Mouse (Mus musculus) ES-E14 (cell line): ENCODE measurements at regions not wholly inside any gene's neighbourhood (a gene's known extent, or its start where the extent isn't known, plus 50 kb on each side); places are given as distances from the start of the nearest gene placed in this dataset.
"Not testable (repeated sequence)": the region's sequence is repeated elsewhere in the genome, so short reads cannot be mapped to it uniquely, and the experiment has no call there.

ENCODE experiments used
- DNase-seq: peaks from one replicate; pipeline ENCODE4 v3.0.0-alpha.2; 2013; ENCODE audit warnings: low read depth, low spot score
- H3K27ac ChIP-seq: 2 replicates; pipeline ENCODE4 v1.5.1; 2012; ENCODE audit warnings: low read depth, mild to moderate bottlenecking, low read length, moderate library complexity, mixed read lengths; ENCODE audit not compliant: poor library complexity, insufficient read depth, severe bottlenecking
- H3K36me3 ChIP-seq: 2 replicates; pipeline ENCODE4 v1.6.1; 2012; ENCODE audit warnings: mild to moderate bottlenecking, low read length, moderate library complexity, mixed read lengths; ENCODE audit not compliant: control insufficient read depth, poor library complexity, insufficient read depth, severe bottlenecking
- H3K4me1 ChIP-seq, 2 experiments: fragments of 150-350 bp in 1 of 2; sonication (generic) in 1 of 2; 2 replicates each; pipeline ENCODE4 v1.6.1; 2012; ENCODE audit warnings: low read length in 2 of 2, mild to moderate bottlenecking in 1 of 2, mixed read lengths in 1 of 2; ENCODE audit not compliant: control insufficient read depth in 2 of 2, insufficient read depth in 2 of 2, poor library complexity in 1 of 2
- H3K4me3 ChIP-seq, 2 experiments: fragments of 150-350 bp in 1 of 2; sonication (generic) in 1 of 2; 2 replicates each; pipeline ENCODE4 v1.5.1; 2012; ENCODE audit warnings: low read length in 2 of 2, low read depth in 1 of 2, mild to moderate bottlenecking in 1 of 2, mixed read lengths in 1 of 2; ENCODE audit not compliant: insufficient read depth in 1 of 2, poor library complexity in 1 of 2, severe bottlenecking in 1 of 2
- H3K9ac ChIP-seq: 2 replicates; pipeline ENCODE4 v1.6.1; 2012; ENCODE audit warnings: low read depth, mild to moderate bottlenecking, low read length, mixed read lengths; ENCODE audit not compliant: poor library complexity, insufficient read depth, severe bottlenecking
- H3K9me3 ChIP-seq: fragments of 150-350 bp; sonication (generic); 2 replicates; pipeline ENCODE4 v1.6.1; 2012; ENCODE audit warnings: low read depth, mild to moderate bottlenecking, low read length; ENCODE audit not compliant: control insufficient read depth, insufficient read depth
- CHD2 ChIP-seq: IDR thresholded peaks from 2 replicates; pipeline ENCODE4 v1.6.1; 2014; ENCODE audit warnings: mild to moderate bottlenecking, low read depth, low read length, inconsistent platforms
- HCFC1 ChIP-seq: IDR thresholded peaks from 2 replicates; pipeline ENCODE4 v1.6.1; 2012; ENCODE audit warnings: low read length, inconsistent platforms, borderline replicate concordance; ENCODE audit not compliant: insufficient read depth
- MAFK ChIP-seq: IDR thresholded peaks from 2 replicates; pipeline ENCODE4 v1.6.1; 2014; ENCODE audit warnings: mild to moderate bottlenecking, low read depth, low read length, inconsistent platforms; ENCODE audit not compliant: insufficient read depth
- ZC3H11A ChIP-seq: IDR thresholded peaks from 2 replicates; pipeline ENCODE4 v1.6.1; 2012; ENCODE audit warnings: low read depth, mild to moderate bottlenecking, inconsistent platforms, low read length, borderline replicate concordance
- ZNF384 ChIP-seq: IDR thresholded peaks from 2 replicates; pipeline ENCODE4 v1.6.1; 2012; ENCODE audit warnings: low read depth, low read length, inconsistent platforms
- in situ Hi-C, 2 experiments: fragments of 600-800 bp; cut with MboI; formaldehyde crosslinking; loops; one replicate each; pipeline ENCODE4 v1.15.1; 2025; ENCODE audit warnings: low sequenced_read_pairs in 2 of 2, inconsistent platforms in 1 of 2; ENCODE audit not compliant: unreplicated experiment in 2 of 2

DNA sequence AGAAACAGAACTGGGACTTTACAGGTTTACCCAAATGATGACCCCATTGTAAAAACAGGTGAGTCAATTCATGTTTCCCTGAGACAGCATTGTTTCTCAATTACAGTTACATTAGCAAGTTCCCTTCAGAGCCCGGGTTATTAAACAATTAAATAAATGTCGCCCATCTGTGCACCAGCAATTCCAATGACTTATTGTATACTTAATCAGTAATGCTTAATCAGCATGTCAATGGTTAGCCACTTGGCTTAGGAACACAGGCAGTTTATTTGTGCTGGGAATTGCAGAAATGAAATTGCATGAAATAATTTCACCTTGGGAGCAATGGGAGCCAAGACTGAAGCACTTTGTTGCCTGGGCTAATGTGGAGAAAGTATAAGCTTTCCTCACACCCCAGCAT lies 364.3 kb downstream of the Kif2b start:
- H3K9me3 ChIP-seq: no peaks in the 10 kb centered on the region
- H3K9ac ChIP-seq: no peak overlapping the region
- H3K27ac ChIP-seq: no peak overlapping the region
- no peaks in the 10 kb centered on the region for H3K36me3 ChIP-seq
- no peaks in the 10 kb centered on the region for H3K4me1 ChIP-seq
- no peak for DNase-seq
- no peak overlapping the region for H3K4me3 ChIP-seq
- in situ Hi-C loops: no loop called here
- TF ChIP-seq MAFK (no peak), ZC3H11A (no peak), HCFC1 (no peak), ZNF384 (no peak), CHD2 (no peak)

DNA sequence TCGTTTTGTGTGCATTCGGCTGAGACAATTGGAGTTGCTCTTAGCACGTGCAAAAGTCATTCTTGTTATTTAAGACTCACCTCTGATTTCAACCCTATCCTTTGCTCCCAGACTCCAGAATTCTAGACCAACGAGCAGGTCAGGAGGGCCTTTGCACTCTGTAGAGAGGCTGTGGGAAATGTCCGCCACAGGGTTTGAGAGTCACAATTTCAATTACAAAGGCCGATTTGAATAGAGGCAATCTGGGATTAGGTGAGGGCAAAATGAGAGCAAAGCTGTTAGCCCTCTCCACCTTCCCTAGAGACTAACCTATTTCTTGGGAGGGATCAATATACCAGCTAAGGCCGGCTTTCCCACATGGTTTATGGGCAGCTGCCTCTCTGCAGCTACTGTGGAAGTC lies 370.9 kb downstream of the Kif2b start:
- Histone ChIP-seq H3K4me1 (no peaks in the 10 kb centered on the region), H3K4me3 (no peak overlapping the region), H3K27ac (no peak overlapping the region), H3K36me3 (no peaks in the 10 kb centered on the region), H3K9me3 (no peaks in the 10 kb centered on the region), H3K9ac (no peak overlapping the region)
- in situ Hi-C loops: no loop called here
- DNase-seq: peak; percentile 40
- TF ChIP-seq HCFC1 (no peak), MAFK (no peak), ZNF384 (no peak), CHD2 (no peak), ZC3H11A (no peak)

- in situ Hi-C loops: no loop called here
- TF ChIP-seq HCFC1 (no peak), ZNF384 (no peak), CHD2 (no peak)
Observed at GRCm38 (mm10) chr11:91204416-91204815, 372.9 kb downstream of the Kif2b start.

GRCm38 (mm10) chr11:91196841-91197240 lies 380.5 kb downstream of the Kif2b start:
- no peak for TF ChIP-seq ZNF384
- no peak for TF ChIP-seq MAFK
- no peak for TF ChIP-seq CHD2
- no peak for TF ChIP-seq ZC3H11A
- TF ChIP-seq HCFC1: no peak
- H3K9ac ChIP-seq: no peak overlapping the region
- H3K4me1 ChIP-seq: peaks cover 0 to 3% of the 10 kb centered on the region in 2 experiments; a peak in 1 of 4 replicates
- no peaks in the 10 kb centered on the region for H3K9me3 ChIP-seq
- H3K36me3 ChIP-seq: no peaks in the 10 kb centered on the region
- in situ Hi-C loops: no loop called here
- H3K4me3 ChIP-seq: no peak overlapping the region
- no peak overlapping the region for H3K27ac ChIP-seq
- peak; percentile 25 for DNase-seq

More at GRCm38 (mm10) chr11:91204416-91204815, 372.9 kb downstream of the Kif2b start:
- Histone ChIP-seq H3K27ac (no peak overlapping the region), H3K36me3 (no peaks in the 10 kb centered on the region), H3K4me3 (no peak overlapping the region), H3K9me3 (no peaks in the 10 kb centered on the region), H3K4me1 (no peaks in the 10 kb centered on the region), H3K9ac (no peak overlapping the region)
- no peak for DNase-seq

DNA sequence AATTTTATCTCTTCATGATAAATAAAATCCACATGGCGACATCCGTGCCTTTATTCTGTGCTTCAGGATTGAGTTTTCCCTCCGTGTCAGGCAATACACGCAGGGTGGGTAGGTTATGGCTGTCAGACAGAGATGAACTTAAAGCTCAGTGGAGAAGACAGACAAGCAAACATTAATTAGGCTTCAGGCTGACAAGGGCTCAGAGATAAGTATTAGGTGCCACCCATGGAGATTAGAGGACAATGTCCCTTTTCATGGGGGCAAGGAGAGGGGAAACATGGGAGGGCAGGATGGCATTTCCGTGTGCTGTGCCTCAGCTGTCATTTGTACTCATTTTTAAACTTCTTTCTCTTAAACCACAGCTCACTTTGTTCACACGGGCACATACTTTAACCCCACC lies 381.0 kb downstream of the Kif2b start:
- in situ Hi-C loops: no loop called here
- TF ChIP-seq CHD2 (no peak), ZC3H11A (no peak), MAFK (no peak), ZNF384 (no peak), HCFC1 (no peak)
- H3K9ac ChIP-seq: no peak overlapping the region
- no peaks in the 10 kb centered on the region for H3K9me3 ChIP-seq
- H3K27ac ChIP-seq: no peak overlapping the region
- H3K36me3 ChIP-seq: no peaks in the 10 kb centered on the region
- H3K4me1 ChIP-seq: peaks cover 0 to 3% of the 10 kb centered on the region in 2 experiments; a peak in 1 of 4 replicates
- no peak overlapping the region for H3K4me3 ChIP-seq
- DNase-seq: no peak

DNA sequence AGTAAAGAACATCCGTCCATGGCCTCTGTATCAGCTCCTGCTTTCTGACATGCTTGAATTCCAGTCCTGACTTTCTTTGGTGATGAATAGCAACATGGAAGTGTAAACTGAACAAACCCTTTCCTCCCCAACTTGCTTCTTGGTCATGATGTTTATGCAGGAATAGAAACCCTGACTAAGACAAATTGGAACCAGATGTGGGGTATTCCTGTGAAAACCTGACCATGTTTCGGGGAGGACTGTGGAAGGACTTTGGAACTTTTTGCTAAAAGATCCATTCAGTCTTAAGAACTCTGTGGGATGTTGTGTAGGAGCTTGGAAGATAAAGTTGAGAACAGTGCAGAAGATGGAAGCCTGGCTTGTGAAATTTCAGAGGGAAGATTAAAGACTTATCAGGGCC lies 410.0 kb downstream of the Kif2b start:
- H3K4me3 ChIP-seq, H3K9me3 ChIP-seq, H3K27ac ChIP-seq, H3K36me3 ChIP-seq, in situ Hi-C loops, DNase-seq, H3K4me1 ChIP-seq, H3K9ac ChIP-seq: not testable (repeated sequence)
